Mouse (Mus musculus) heart, postnatal 0 days (tissue): ENCODE results near the gene Ambra1.

ENCODE experiments used
- CTCF ChIP-seq: IDR thresholded peaks from 2 replicates; pipeline ENCODE4 v1.5.1; 2016; ENCODE audit warnings: antibody characterized with exemption, control low read depth, low read depth
- EP300 ChIP-seq: IDR thresholded peaks from 2 replicates; pipeline ENCODE4 v1.6.1; 2016; ENCODE audit warnings: antibody characterized with exemption, low read depth

GRCm38 (mm10) chr2:91931328-91932159 is 201.6 kb downstream of the Ambra1 start:
- TF ChIP-seq CTCF: no peak
- TF ChIP-seq EP300: no peak
